Mouse (Mus musculus) cerebellum, adult 2 months (tissue): ENCODE data around the gene Homer1.

Experiments used
- CTCF ChIP-seq: fragments of 200-500 bp; IDR thresholded peaks from 2 replicates; pipeline ENCODE4 v1.5.1; 2011; ENCODE audit warnings: low read depth, mild to moderate bottlenecking, control low read depth, low read length, moderate library complexity, borderline replicate concordance; ENCODE audit not compliant: insufficient read depth
- POLR2A ChIP-seq: fragments of 200-500 bp; IDR thresholded peaks from 2 replicates; pipeline ENCODE4 v1.6.1; 2011; ENCODE audit warnings: low read length, control low read depth, borderline replicate concordance; ENCODE audit not compliant: insufficient read depth

DNA sequence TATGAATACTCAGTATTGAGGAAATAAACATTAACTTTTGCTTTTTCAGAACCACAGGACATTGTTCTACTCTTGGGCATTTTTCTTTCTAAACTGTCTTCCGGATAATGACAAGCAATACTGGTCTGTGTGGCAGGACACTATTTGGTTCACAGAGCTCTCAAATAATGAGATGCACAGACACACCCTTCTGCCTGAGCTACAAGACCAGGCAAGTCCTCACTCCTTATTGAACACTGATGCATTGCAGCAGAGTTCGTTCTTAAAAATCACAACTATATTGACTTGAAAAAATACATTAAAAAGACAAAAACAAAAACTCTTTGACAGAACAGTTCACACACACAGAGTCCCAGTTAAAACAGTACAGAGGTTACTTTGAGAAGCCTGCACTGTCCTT lies 123.8 kb downstream of the Homer1 start:
- TF ChIP-seq CTCF: no peak
- TF ChIP-seq POLR2A: no peak
